Mouse (Mus musculus) olfactory bulb, adult 2 months (tissue): ENCODE results near the gene Hlcs. TPM values are rescaled to one million over a fixed set of nuclear protein-coding genes. Genes with fewer than 3 reads are reported as not detected.

Experiments used
- H3K27ac ChIP-seq: fragments of 200-500 bp; 2 replicates; pipeline ENCODE4 v1.5.1; 2012; ENCODE audit warnings: low read depth, low read length; ENCODE audit not compliant: insufficient read depth
- H3K4me1 ChIP-seq: fragments of 200-500 bp; 2 replicates; pipeline ENCODE4 v1.6.1; 2012; ENCODE audit warnings: low read length; ENCODE audit not compliant: control insufficient read depth, insufficient read depth
- H3K4me3 ChIP-seq: fragments of 200-500 bp; 2 replicates; pipeline ENCODE4 v1.5.1; 2012; ENCODE audit warnings: mild to moderate bottlenecking, low read depth, low read length, moderate library complexity; ENCODE audit not compliant: insufficient read depth
- CTCF ChIP-seq: fragments of 200-500 bp; IDR thresholded peaks from 2 replicates; pipeline ENCODE4 v1.5.1; 2012; ENCODE audit warnings: low read depth, mild to moderate bottlenecking, low read length, moderate library complexity; ENCODE audit not compliant: insufficient read depth
- POLR2A ChIP-seq: fragments of 200-500 bp; IDR thresholded peaks from 2 replicates; pipeline ENCODE4 v1.6.1; 2012; ENCODE audit warnings: mild to moderate bottlenecking, low read depth, low read length, moderate library complexity; ENCODE audit not compliant: insufficient read depth
- WGBS: fragments of 180-500 bp; shearing (Covaris S2); methylation state at CpG from one replicate; pipeline ENCODE4 v1.1.7; 2018; 5-methylcytosine and 5-hydroxymethylcytosine counted together
- polyA plus RNA-seq: library from polyadenylated mRNA; stranded (reverse); fragments of >200 nt; gene quantifications from 2 replicates; pipeline ENCODE4 v1.2.4, GENCODE M21; 2012; ENCODE audit warnings: low replicate concordance; ENCODE audit not compliant: missing spikeins, insufficient read depth, insufficient read length

Gene Hlcs
- polyA plus RNA-seq, 1 experiment = not detected

- TF ChIP-seq POLR2A (no peak), CTCF (no peak)
- Histone ChIP-seq H3K4me3 (no peak overlapping the region), H3K4me1 (no peaks in the 10 kb centered on the region), H3K27ac (no peak overlapping the region)
- 71% methylated on average over 25 of the region's 25 CpGs for whole genome bisulfite sequencing
Measured at GRCm38 (mm10) chr16:94179341-94180121, 133.8 kb downstream of the Hlcs start.

GRCm38 (mm10) chr16:94178441-94179220 is 134.7 kb downstream of the Hlcs start:
- WGBS = 66% methylated on average over 16 of the region's 16 CpGs
- TF ChIP-seq CTCF (no peak), POLR2A (no peak)
- Histone ChIP-seq H3K4me3 (no peak overlapping the region), H3K27ac (no peak overlapping the region), H3K4me1 (no peaks in the 10 kb centered on the region; the same call in 1 of the 2 replicates)

- WGBS = 89% methylated on average over 21 of the region's 21 CpGs
- Histone ChIP-seq H3K4me1 (no peaks in the 10 kb centered on the region; the same call in 1 of the 2 replicates), H3K27ac (no peak overlapping the region), H3K4me3 (no peak overlapping the region)
- TF ChIP-seq CTCF = no peak
- TF ChIP-seq POLR2A = no peak
Measured at GRCm38 (mm10) chr16:94176997-94177857, 136.1 kb downstream of the Hlcs start.

GRCm38 (mm10) chr16:94175366-94175986 is 137.9 kb downstream of the Hlcs start:
- H3K27ac ChIP-seq = no peak overlapping the region
- TF ChIP-seq POLR2A = no peak
- no peak for TF ChIP-seq CTCF
- H3K4me1 ChIP-seq = no peaks in the 10 kb centered on the region; the same call in 1 of the 2 replicates
- WGBS = 94% methylated on average over 7 of the region's 7 CpGs
- no peak overlapping the region for H3K4me3 ChIP-seq

- Histone ChIP-seq H3K4me1 (no peaks in the 10 kb centered on the region; the same call in 1 of the 2 replicates), H3K4me3 (no peak overlapping the region), H3K27ac (no peak overlapping the region)
- WGBS = 97% methylated on average over 1 of the region's 1 CpGs
- TF ChIP-seq POLR2A (no peak), CTCF (no peak)
Measured at GRCm38 (mm10) chr16:94173361-94173760, 140.0 kb downstream of the Hlcs start.

GRCm38 (mm10) chr16:94170218-94170617 is 143.2 kb downstream of the Hlcs start:
- 67% methylated on average over 4 of the region's 4 CpGs for WGBS
- H3K4me3 ChIP-seq = no peak overlapping the region
- TF ChIP-seq CTCF (no peak), POLR2A (no peak)
- no peaks in the 10 kb centered on the region; the same call in 1 of the 2 replicates for H3K4me1 ChIP-seq
- H3K27ac ChIP-seq = no peak overlapping the region

GRCm38 (mm10) chr16:94168655-94169545 is 144.5 kb downstream of the Hlcs start:
- Histone ChIP-seq H3K4me3 (no peak overlapping the region), H3K4me1 (no peaks in the 10 kb centered on the region; the same call in 1 of the 2 replicates), H3K27ac (no peak overlapping the region)
- no peak for TF ChIP-seq POLR2A
- TF ChIP-seq CTCF = no peak
- 95% methylated on average over 16 of the region's 16 CpGs for WGBS

GRCm38 (mm10) chr16:94164978-94165377 is 148.4 kb downstream of the Hlcs start:
- H3K4me3 ChIP-seq = no peak overlapping the region
- 56% methylated on average over 5 of the region's 5 CpGs for WGBS

More at GRCm38 (mm10) chr16:94164978-94165377, 148.4 kb downstream of the Hlcs start:
- H3K27ac ChIP-seq = no peak overlapping the region
- TF ChIP-seq POLR2A (no peak), CTCF (no peak)
- H3K4me1 ChIP-seq = no peaks in the 10 kb centered on the region
